Mouse (Mus musculus) embryonic facial prominence, embryonic 11.5 days (tissue): ENCODE results near the gene Lyzl6. TPM values are rescaled to one million over a fixed set of nuclear protein-coding genes. Genes with fewer than 3 reads are reported as not detected.

Source experiments
- ATAC-seq: fragments of 200-750 bp; cut with Nextera tagmentation; replicated peaks from 2 replicates; pipeline ENCODE4 v1.8.0; 2017; ENCODE audit warnings: low read depth; ENCODE audit not compliant: insufficient number of reproducible peaks, low FRiP score, low TSS enrichment
- DNase-seq: peaks from one replicate; pipeline ENCODE4 v3.0.0-alpha.2; 2015; ENCODE audit warnings: low spot score
- H3K27ac ChIP-seq: fragments of 300-500 bp; sonication (generic); replicated peaks from 2 replicates; pipeline ENCODE4 v1.5.1; 2014; ENCODE audit warnings: mild to moderate bottlenecking, low read depth, low read length, control low read depth
- H3K27me3 ChIP-seq: fragments of 300-500 bp; sonication (generic); 2 replicates; pipeline ENCODE4 v1.6.1; 2014; ENCODE audit warnings: mild to moderate bottlenecking, low read length, moderate library complexity, mixed read lengths; ENCODE audit not compliant: control insufficient read depth, insufficient read depth
- H3K36me3 ChIP-seq: fragments of 300-500 bp; sonication (generic); replicated peaks from 2 replicates; pipeline ENCODE4 v1.6.1; 2014; ENCODE audit warnings: low read depth, mild to moderate bottlenecking, low read length, moderate library complexity, mixed read lengths; ENCODE audit not compliant: control insufficient read depth, insufficient read depth
- H3K4me1 ChIP-seq: fragments of 300-500 bp; sonication (generic); 2 replicates; pipeline ENCODE4 v1.6.1; 2014; ENCODE audit warnings: low read length, mixed read lengths; ENCODE audit not compliant: control insufficient read depth, insufficient read depth
- H3K4me2 ChIP-seq: fragments of 300-500 bp; sonication (generic); 2 replicates; pipeline ENCODE4 v1.6.1; 2014; ENCODE audit warnings: low read depth, mild to moderate bottlenecking, control low read depth, low read length, moderate library complexity
- H3K4me3 ChIP-seq: fragments of 300-500 bp; sonication (generic); 2 replicates; pipeline ENCODE4 v1.5.1; 2014; ENCODE audit warnings: low read depth, low read length, control low read depth
- H3K9ac ChIP-seq: fragments of 300-500 bp; sonication (generic); replicated peaks from 2 replicates; pipeline ENCODE4 v1.6.1; 2014; ENCODE audit warnings: mild to moderate bottlenecking, control low read depth, low read length
- H3K9me3 ChIP-seq: fragments of 300-500 bp; sonication (generic); replicated peaks from 2 replicates; pipeline ENCODE4 v1.6.1; 2016; ENCODE audit warnings: mild to moderate bottlenecking, low read length, inconsistent platforms, mixed read lengths; ENCODE audit not compliant: control insufficient read depth
- WGBS: fragments of 180-500 bp; shearing (Covaris S2); extraction: QIAGEN DNeasy Blood & Tissue Kit; methylation state at CpG from one replicate; pipeline ENCODE4 v1.1.7; 2014; 5-methylcytosine and 5-hydroxymethylcytosine counted together
- polyA plus RNA-seq: library from polyadenylated mRNA; unstranded; fragments of >200 nt; fragmentation: Nextera tagmentation; extraction: Ambion mirVana; gene quantifications from 2 replicates; pipeline ENCODE4 v1.2.1, GENCODE M21; 2014

Gene Lyzl6
- polyA plus RNA-seq, 1 experiment from 2014 or later, result not detected

- Histone ChIP-seq H3K27ac (no peak overlapping the region), H3K27me3 (no peaks in the 10 kb centered on the region; the same call in 1 of the 2 replicates), H3K4me3 (no peak overlapping the region), H3K36me3 (no peaks in the 10 kb centered on the region), H3K9me3 (no peaks in the 10 kb centered on the region), H3K4me2 (no peak overlapping the region), H3K4me1 (no peaks in the 10 kb centered on the region), H3K9ac (no peak overlapping the region)
- DNase-seq (peak; percentile 81), ATAC-seq (no peak)
- WGBS, result 5% methylated on average over 10 of the region's 10 CpGs
Measured at GRCm38 (mm10) chr11:103639407-103639946, 787 bp upstream of the Lyzl6 start.

DNA sequence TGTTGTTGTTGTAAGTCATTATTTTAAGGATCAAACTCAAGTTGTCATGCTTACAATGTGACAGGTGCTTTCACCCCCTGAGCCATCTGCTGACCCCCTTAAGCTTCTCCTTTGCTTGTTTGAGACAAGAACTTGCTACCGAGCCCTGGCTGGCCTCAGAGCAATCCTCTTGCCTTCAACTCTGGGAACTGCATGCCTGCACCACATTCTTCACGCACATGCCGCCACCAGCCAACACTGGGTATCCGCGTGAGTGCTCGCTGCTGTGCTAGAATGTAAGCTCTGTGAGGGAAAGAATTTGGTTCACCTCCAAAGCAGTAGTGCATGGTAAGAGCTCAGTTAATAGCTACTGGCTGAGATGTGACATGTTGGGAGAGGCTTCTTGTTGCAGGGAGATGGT, 2.4 kb downstream of the Lyzl6 start:
- H3K9me3 ChIP-seq, result no peaks in the 10 kb centered on the region
- no peak overlapping the region for H3K4me2 ChIP-seq
- H3K27me3 ChIP-seq, result no peaks in the 10 kb centered on the region; the same call in 1 of the 2 replicates
- H3K36me3 ChIP-seq, result no peaks in the 10 kb centered on the region
- H3K4me1 ChIP-seq, result no peaks in the 10 kb centered on the region
- no peak overlapping the region for H3K4me3 ChIP-seq
- no peak for DNase-seq
- H3K9ac ChIP-seq, result no peak overlapping the region
- 84% methylated on average over 6 of the region's 6 CpGs for WGBS
- no peak for ATAC-seq
- no peak overlapping the region for H3K27ac ChIP-seq

DNA sequence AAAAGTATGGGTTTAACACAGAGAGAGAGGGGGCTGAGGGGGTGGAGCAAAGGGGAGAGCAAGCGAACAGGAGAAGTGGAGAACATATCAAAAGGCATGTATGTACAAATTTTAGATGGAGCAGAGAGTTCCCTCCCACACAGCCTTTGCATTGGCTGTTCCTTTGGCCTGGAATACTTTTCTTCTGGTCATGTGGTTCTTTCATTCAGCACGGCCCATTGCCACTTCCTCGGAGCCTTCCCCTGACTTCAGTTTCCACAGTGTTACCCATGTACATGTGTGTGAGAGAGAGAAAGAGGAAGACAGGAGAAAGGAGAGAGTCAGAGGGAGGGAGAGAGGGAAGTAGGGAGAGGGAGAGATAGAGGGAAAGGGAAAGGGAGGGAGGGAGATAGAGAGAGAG, 3.2 kb downstream of the Lyzl6 start:
- no peaks in the 10 kb centered on the region for H3K4me1 ChIP-seq
- no peaks in the 10 kb centered on the region; the same call in 1 of the 2 replicates for H3K27me3 ChIP-seq
- no peak for DNase-seq
- H3K9ac ChIP-seq, result no peak overlapping the region
- WGBS, result 79% methylated on average over 3 of the region's 3 CpGs
- H3K27ac ChIP-seq, result no peak overlapping the region
- H3K9me3 ChIP-seq, result no peaks in the 10 kb centered on the region
- ATAC-seq, result no peak
- no peak overlapping the region for H3K4me3 ChIP-seq
- no peaks in the 10 kb centered on the region for H3K36me3 ChIP-seq
- H3K4me2 ChIP-seq, result no peak overlapping the region

DNA sequence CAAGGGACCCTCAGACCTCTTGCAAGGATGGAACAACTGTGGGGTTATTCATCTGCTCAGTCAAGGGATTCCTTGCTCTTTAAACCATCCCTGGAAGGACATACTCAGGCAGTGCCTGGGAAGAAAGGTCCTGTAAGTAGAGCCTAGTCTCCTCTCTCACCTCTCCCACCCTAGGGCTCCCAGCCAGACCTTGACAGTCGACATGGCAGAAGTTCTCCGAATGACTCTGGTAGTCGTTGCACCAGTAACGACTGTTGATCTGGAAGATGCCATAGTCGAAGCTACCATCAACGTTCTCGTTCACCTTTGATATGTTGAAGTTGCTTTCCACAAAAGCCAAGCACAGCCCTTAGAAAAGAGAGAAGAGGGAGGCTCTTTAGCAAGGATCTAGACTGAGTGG, 3.9 kb downstream of the Lyzl6 start:
- H3K9ac ChIP-seq, result no peak overlapping the region
- H3K36me3 ChIP-seq, result no peaks in the 10 kb centered on the region
- ATAC-seq (no peak), DNase-seq (no peak)
- H3K27ac ChIP-seq, result no peak overlapping the region
- no peak overlapping the region for H3K4me2 ChIP-seq
- H3K4me1 ChIP-seq, result no peaks in the 10 kb centered on the region
- WGBS, result 86% methylated on average over 7 of the region's 7 CpGs
- no peaks in the 10 kb centered on the region for H3K9me3 ChIP-seq
- no peaks in the 10 kb centered on the region; the same call in 1 of the 2 replicates for H3K27me3 ChIP-seq
- H3K4me3 ChIP-seq, result no peak overlapping the region

DNA sequence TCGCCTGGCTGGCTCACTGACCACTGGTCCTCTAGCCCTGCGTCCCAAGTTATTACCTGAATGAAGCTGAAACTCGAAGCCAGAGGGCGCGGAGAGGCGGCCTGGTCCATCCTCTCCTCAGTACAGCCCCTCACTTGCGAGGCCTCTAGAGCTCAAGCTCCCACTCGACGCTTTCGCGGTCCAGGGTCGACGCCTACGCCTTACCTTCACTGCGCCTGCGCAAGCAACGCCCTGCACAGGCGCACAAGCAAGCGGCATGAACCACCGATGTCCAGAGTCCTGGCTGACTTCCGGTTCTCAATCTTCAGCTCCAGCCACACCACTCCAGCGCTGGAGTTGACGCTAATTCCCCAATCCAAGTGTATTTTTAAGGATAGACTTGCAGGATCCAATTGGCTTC, 11.2 kb downstream of the Lyzl6 start:
- no peak overlapping the region for H3K9ac ChIP-seq
- ATAC-seq (no peak), DNase-seq (no peak)
- no peak overlapping the region for H3K4me2 ChIP-seq
- H3K9me3 ChIP-seq, result no peaks in the 10 kb centered on the region
- no peaks in the 10 kb centered on the region for H3K4me1 ChIP-seq
- H3K4me3 ChIP-seq, result no peak overlapping the region
- H3K27me3 ChIP-seq, result no peaks in the 10 kb centered on the region
- H3K36me3 ChIP-seq, result no peaks in the 10 kb centered on the region
- 83% methylated on average over 23 of the region's 23 CpGs for WGBS
- H3K27ac ChIP-seq, result no peak overlapping the region

GRCm38 (mm10) chr11:103621040-103621439, 17.6 kb downstream of the Lyzl6 start, which contains the start of gene Gm884:
Gene Gm884 (minus strand): TSS chr11:103621140.
- Histone ChIP-seq H3K36me3 (no peaks in the 10 kb centered on the region), H3K27ac (no peak within 1 kb of the TSS), H3K4me3 (no peak within 1 kb of the TSS), H3K27me3 (no peaks in the 10 kb centered on the region), H3K4me2 (no peak within 1 kb of the TSS), H3K9ac (no peak within 1 kb of the TSS), H3K4me1 (no peaks in the 10 kb centered on the region), H3K9me3 (no peaks in the 10 kb centered on the region)
- 85% methylated on average over 9 of the region's 9 CpGs for WGBS
- DNase-seq, result no peak
- ATAC-seq, result no peak

DNA sequence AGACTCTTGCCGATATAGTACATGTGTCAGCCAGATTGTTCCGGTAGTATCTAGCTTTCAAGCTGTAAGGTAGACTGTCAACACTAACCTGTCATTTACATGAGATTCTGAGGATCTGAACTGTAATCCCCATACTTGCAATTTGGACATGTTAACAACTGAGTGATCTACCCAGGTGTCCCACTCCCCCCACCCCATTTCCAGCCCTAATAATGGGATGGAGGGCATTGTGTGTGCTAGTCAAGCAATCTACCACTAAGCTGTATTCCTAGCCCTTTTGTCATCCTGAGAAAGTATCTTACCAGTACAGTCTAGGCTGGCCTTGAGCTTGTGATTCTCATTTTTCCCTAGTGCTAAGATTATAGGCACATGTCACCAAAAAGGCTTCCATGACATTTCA, 27.9 kb downstream of the Lyzl6 start:
- Histone ChIP-seq H3K4me2 (no peak overlapping the region), H3K27ac (no peak overlapping the region), H3K9me3 (no peaks in the 10 kb centered on the region), H3K9ac (no peak overlapping the region), H3K36me3 (no peaks in the 10 kb centered on the region), H3K4me1 (no peaks in the 10 kb centered on the region), H3K27me3 (no peaks in the 10 kb centered on the region), H3K4me3 (no peak overlapping the region)
- no peak for DNase-seq
- 84% methylated on average over 2 of the region's 2 CpGs for WGBS
- no peak for ATAC-seq

DNA sequence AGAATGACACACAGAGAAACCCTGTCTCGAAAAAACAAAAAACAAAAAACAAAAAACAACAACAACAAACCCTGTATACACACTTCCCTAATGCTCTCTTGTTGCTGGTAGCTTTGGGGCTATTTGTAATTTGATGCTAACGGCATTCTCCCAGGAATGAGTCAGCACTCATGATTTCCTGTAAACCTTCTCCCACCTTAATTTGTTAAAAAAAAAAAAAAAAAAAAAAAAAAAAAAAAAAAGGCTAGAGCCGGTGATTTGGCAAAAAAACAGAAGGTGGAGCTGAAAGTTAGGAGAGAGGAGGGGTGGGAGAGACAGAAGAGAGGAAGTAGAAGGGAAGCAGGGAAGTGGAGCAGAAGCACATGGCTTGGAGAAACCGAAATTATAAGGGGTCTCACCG, 32.1 kb downstream of the Lyzl6 start:
- H3K9me3 ChIP-seq, result no peaks in the 10 kb centered on the region

More for the DNA sequence above, 32.1 kb downstream of the Lyzl6 start:
- Histone ChIP-seq H3K4me2 (no peak overlapping the region), H3K9ac (no peak overlapping the region), H3K4me3 (no peak overlapping the region), H3K27me3 (no peaks in the 10 kb centered on the region), H3K36me3 (no peaks in the 10 kb centered on the region), H3K27ac (no peak overlapping the region), H3K4me1 (no peaks in the 10 kb centered on the region)
- no peak for ATAC-seq
- DNase-seq, result no peak
- 58% methylated on average over 5 of the region's 5 CpGs for WGBS
